Mouse (Mus musculus) neural tube, embryonic 15.5 days (tissue): ENCODE results near the gene Pin1. TPM values are rescaled to one million over a fixed set of nuclear protein-coding genes. Genes with fewer than 3 reads are reported as not detected.
"Not testable (repeated sequence)": the region's sequence is repeated elsewhere in the genome, so short reads cannot be mapped to it uniquely, and the experiment has no call there.

Experiments used
- ATAC-seq: fragments of 200-750 bp; cut with Nextera tagmentation; 2 replicates; pipeline ENCODE4 v1.8.0; 2017; ENCODE audit warnings: mild to moderate bottlenecking, moderate TSS enrichment, moderate library complexity; ENCODE audit not compliant: low FRiP score
- H3K27ac ChIP-seq: fragments of 300-500 bp; sonication (generic); replicated peaks from 2 replicates; pipeline ENCODE4 v1.5.1; 2015; ENCODE audit warnings: mild to moderate bottlenecking, inconsistent platforms
- H3K27me3 ChIP-seq: fragments of 300-500 bp; sonication (generic); replicated peaks from 2 replicates; pipeline ENCODE4 v1.6.1; 2015; ENCODE audit warnings: inconsistent platforms
- H3K36me3 ChIP-seq: fragments of 300-500 bp; sonication (generic); 2 replicates; pipeline ENCODE4 v1.6.1; 2015; ENCODE audit warnings: inconsistent platforms
- H3K4me1 ChIP-seq: fragments of 300-500 bp; sonication (generic); 2 replicates; pipeline ENCODE4 v1.6.1; 2015; ENCODE audit warnings: inconsistent platforms
- H3K4me2 ChIP-seq: fragments of 300-500 bp; sonication (generic); 2 replicates; pipeline ENCODE4 v1.6.1; 2015; ENCODE audit warnings: inconsistent platforms, mild to moderate bottlenecking, moderate library complexity
- H3K4me3 ChIP-seq: fragments of 300-500 bp; sonication (generic); replicated peaks from 2 replicates; pipeline ENCODE4 v1.5.1; 2015; ENCODE audit warnings: mild to moderate bottlenecking, inconsistent platforms
- H3K9ac ChIP-seq: fragments of 300-500 bp; sonication (generic); replicated peaks from 2 replicates; pipeline ENCODE4 v1.6.1; 2015; ENCODE audit warnings: mild to moderate bottlenecking, inconsistent platforms
- H3K9me3 ChIP-seq: fragments of 300-500 bp; sonication (generic); replicated peaks from 2 replicates; pipeline ENCODE4 v1.6.1; 2016; ENCODE audit warnings: inconsistent platforms
- whole genome bisulfite sequencing: fragments of 180-500 bp; shearing (Covaris S2); methylation state at CpG from one replicate; pipeline ENCODE4 v1.1.7; 2015; ENCODE audit warnings: mixed read lengths; 5-methylcytosine and 5-hydroxymethylcytosine counted together
- polyA plus RNA-seq: library from polyadenylated mRNA; unstranded; fragments of >200 nt; fragmentation: Nextera tagmentation; extraction: Ambion mirVana; gene quantifications from 2 replicates; pipeline ENCODE4 v1.2.1, GENCODE M21; 2015

The Pin1 gene
- polyA plus RNA-seq, 1 experiment from 2014 or later: 71.6 TPM

- Histone ChIP-seq H3K36me3 (no peaks in the 10 kb centered on the region), H3K27me3 (no peaks in the 10 kb centered on the region), H3K9ac (no peak overlapping the region), H3K9me3 (no peaks in the 10 kb centered on the region), H3K4me2 (no peak overlapping the region), H3K4me1 (peaks cover 16% of the 10 kb centered on the region), H3K27ac (peak overlapping the region; percentile 35; the same call in 1 of the 2 replicates), H3K4me3 (no peak overlapping the region)
- no peak for ATAC-seq
- WGBS: 48% methylated on average over 2 of the region's 2 CpGs
Measured at GRCm38 (mm10) chr9:20682389-20682722, 30.5 kb downstream of the Pin1 start.

DNA sequence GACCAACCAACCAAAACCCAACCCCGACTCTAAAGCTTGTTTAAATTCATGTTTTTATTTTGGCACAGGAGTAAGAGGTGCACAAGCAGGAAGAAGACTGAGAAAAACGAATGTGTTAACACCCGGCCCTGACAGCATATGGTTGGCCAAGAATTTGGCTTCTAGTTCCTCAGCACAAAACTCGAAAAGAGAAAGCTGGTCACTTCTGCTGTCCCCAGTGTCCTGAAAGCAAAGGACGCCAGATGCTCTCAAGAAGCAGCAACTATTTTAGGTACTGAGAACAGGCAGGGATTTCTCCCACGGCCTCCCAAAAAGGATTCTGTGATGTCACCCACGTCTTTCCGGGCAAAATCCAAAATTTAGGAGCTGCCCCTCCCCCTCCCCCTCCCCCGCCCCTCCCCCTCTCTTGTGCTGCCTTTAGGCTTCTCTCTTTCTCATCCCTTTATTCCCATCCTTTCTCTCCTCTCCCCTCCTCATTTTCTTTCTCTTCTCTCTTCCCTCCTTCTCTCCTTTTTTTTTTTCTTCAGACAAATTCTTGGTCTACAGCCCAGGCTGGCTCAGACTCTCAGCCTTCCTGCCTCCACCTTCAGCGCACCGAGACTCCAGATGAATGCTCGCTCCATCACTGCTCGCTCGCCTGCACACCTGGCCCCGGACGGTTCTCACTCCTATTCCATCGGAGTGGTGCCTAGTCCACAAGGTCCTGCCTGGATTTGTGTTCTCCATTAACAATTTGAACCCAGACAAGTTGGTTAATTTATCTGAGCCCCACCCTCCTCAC lies 33.4 kb downstream of the Pin1 start:
- H3K9ac ChIP-seq: no peak overlapping the region
- no peaks in the 10 kb centered on the region for H3K36me3 ChIP-seq
- H3K4me3 ChIP-seq: no peak overlapping the region
- H3K27me3 ChIP-seq: no peaks in the 10 kb centered on the region
- ATAC-seq: no peak
- 63% methylated on average over 16 of the region's 17 CpGs for WGBS
- peaks cover 17% of the 10 kb centered on the region for H3K4me1 ChIP-seq
- no peak overlapping the region for H3K27ac ChIP-seq
- H3K4me2 ChIP-seq: no peak overlapping the region
- no peaks in the 10 kb centered on the region for H3K9me3 ChIP-seq

GRCm38 (mm10) chr9:20689403-20689802 lies 37.5 kb downstream of the Pin1 start:
- 75% methylated on average over 1 of the region's 1 CpGs for WGBS
- Histone ChIP-seq H3K27ac (peak overlapping the region; percentile 70), H3K4me2 (no peak overlapping the region), H3K27me3 (no peaks in the 10 kb centered on the region), H3K9me3 (no peaks in the 10 kb centered on the region), H3K4me3 (no peak overlapping the region), H3K9ac (no peak overlapping the region), H3K4me1 (peaks cover 13% of the 10 kb centered on the region), H3K36me3 (no peaks in the 10 kb centered on the region)
- peak; percentile 51 for ATAC-seq

GRCm38 (mm10) chr9:20689913-20690312 lies 38.0 kb downstream of the Pin1 start:
- no peak overlapping the region for H3K4me3 ChIP-seq
- no peaks in the 10 kb centered on the region for H3K27me3 ChIP-seq
- no peaks in the 10 kb centered on the region for H3K36me3 ChIP-seq
- peak overlapping the region; percentile 70 for H3K27ac ChIP-seq
- WGBS: 4% methylated on average over 4 of the region's 4 CpGs
- no peak overlapping the region for H3K4me2 ChIP-seq
- no peaks in the 10 kb centered on the region for H3K9me3 ChIP-seq
- no peak overlapping the region for H3K9ac ChIP-seq
- H3K4me1 ChIP-seq: peaks cover 18% of the 10 kb centered on the region
- ATAC-seq: peak; percentile 60

DNA sequence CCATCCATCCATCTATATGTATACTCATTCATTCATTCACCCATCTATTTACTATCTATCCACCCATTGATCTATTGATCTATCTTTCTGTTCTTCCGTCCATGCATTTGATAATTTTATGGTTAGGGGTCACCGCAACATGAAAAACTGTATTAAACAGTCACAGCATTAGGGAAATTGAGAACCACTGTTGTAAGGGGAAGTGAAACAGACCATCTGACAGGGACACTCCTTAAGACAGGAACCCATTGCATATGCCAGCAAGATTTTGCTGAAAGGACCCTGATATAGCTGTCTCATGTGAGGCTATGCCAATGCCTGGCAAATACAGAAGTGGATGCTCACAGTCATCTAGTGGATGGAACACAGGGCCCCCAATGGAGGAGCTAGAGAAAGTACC lies 38.6 kb downstream of the Pin1 start:
- not testable (repeated sequence) for H3K4me3 ChIP-seq, H3K27me3 ChIP-seq, ATAC-seq, H3K9me3 ChIP-seq, H3K36me3 ChIP-seq, H3K9ac ChIP-seq, H3K4me2 ChIP-seq
- Histone ChIP-seq H3K27ac (peak overlapping the region; percentile 70; the same call in 1 of the 2 replicates), H3K4me1 (peaks cover 23% of the 10 kb centered on the region)
- 85% methylated on average over 2 of the region's 2 CpGs for WGBS

GRCm38 (mm10) chr9:20692863-20693262 lies 41.0 kb downstream of the Pin1 start:
- H3K4me3 ChIP-seq: no peak overlapping the region
- no peaks in the 10 kb centered on the region for H3K36me3 ChIP-seq
- 89% methylated on average over 3 of the region's 3 CpGs for WGBS
- H3K27me3 ChIP-seq: no peaks in the 10 kb centered on the region
- ATAC-seq: no peak
- no peak overlapping the region for H3K9ac ChIP-seq
- H3K27ac ChIP-seq: no peak overlapping the region
- H3K9me3 ChIP-seq: no peaks in the 10 kb centered on the region
- H3K4me2 ChIP-seq: no peak overlapping the region
- peaks cover 39% of the 10 kb centered on the region for H3K4me1 ChIP-seq

DNA sequence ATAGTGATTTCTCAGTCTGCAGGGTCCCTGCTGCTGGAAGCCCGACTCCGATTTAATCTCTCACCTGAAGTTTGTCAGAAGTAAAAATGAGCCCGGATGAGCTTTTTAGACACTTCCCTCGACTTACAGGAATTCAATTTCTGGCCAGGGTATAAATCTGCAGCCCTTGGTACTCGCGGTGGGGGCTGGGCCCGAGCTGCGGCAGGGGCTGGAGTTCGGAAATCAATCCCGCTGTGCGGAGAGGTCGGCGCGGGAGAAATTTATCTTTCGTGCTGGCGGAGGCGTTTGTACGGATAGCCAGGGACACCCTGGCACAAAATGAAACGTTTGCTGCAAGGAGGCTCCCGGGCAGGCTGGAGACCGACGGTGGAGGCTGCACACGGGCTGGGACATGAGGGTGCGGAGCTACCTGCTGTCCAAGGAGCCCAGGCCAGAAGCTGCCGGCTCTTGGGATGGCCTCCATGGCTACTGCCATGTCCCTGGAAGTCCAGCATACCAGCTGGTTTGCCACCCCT lies 42.9 kb downstream of the Pin1 start:
- H3K4me1 ChIP-seq: peaks cover 36% of the 10 kb centered on the region
- no peaks in the 10 kb centered on the region for H3K36me3 ChIP-seq
- WGBS: 3% methylated on average over 25 of the region's 25 CpGs
- peak; percentile 32; the same call in 1 of the 2 replicates for ATAC-seq
- H3K27me3 ChIP-seq: no peaks in the 10 kb centered on the region
- H3K9me3 ChIP-seq: no peaks in the 10 kb centered on the region
- peak overlapping the region; percentile 23 for H3K4me3 ChIP-seq
- H3K4me2 ChIP-seq: peak overlapping the region; percentile 51
- H3K27ac ChIP-seq: peak overlapping the region; percentile 75
- peak overlapping the region; percentile 20; the same call in 1 of the 2 replicates for H3K9ac ChIP-seq

GRCm38 (mm10) chr9:20696107-20696712 lies 44.3 kb downstream of the Pin1 start:
- no peaks in the 10 kb centered on the region for H3K36me3 ChIP-seq
- peaks cover 29% of the 10 kb centered on the region for H3K4me1 ChIP-seq
- ATAC-seq: no peak
- H3K27me3 ChIP-seq: no peaks in the 10 kb centered on the region
- H3K4me2 ChIP-seq: no peak overlapping the region
- 0 out of 2 replicates have a peak overlapping the region, but pooled peaks have one; percentile 33 for H3K27ac ChIP-seq
- H3K4me3 ChIP-seq: no peak overlapping the region
- 49% methylated on average over 5 of the region's 5 CpGs for WGBS
- no peak overlapping the region for H3K9ac ChIP-seq
- H3K9me3 ChIP-seq: no peaks in the 10 kb centered on the region

DNA sequence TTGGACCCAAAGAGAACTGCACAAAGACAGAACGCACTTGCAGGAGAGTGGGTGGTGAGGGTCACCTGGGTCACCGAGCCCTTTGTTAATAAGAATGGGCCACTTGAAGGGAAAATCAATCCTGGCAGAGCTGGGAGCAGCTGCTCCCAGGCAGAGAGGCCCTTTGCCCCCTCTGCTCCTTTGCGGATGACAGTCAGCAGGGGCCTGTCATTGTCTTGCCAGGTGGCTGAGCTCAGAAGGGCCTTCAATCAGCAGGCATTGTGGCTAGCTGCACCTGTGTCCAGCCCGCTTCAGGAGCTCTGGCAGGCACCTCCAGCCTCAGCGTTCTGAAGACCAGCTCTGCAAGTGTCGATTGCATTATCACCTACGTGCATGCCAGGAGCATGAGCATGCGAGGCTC lies 45.6 kb downstream of the Pin1 start:
- H3K27ac ChIP-seq: no peak overlapping the region
- ATAC-seq: no peak

GRCm38 (mm10) chr9:20703832-20704380 lies 52.0 kb downstream of the Pin1 start:
- Histone ChIP-seq H3K36me3 (0 out of 2 replicates have a peak, but pooled peaks cover 3% of the 10 kb centered on the region), H3K27ac (peak overlapping the region; percentile 72), H3K9me3 (no peaks in the 10 kb centered on the region), H3K27me3 (no peaks in the 10 kb centered on the region), H3K4me2 (no peak overlapping the region), H3K4me3 (no peak overlapping the region), H3K9ac (no peak overlapping the region), H3K4me1 (peaks cover 14% of the 10 kb centered on the region)
- 20% methylated on average over 8 of the region's 8 CpGs for whole genome bisulfite sequencing
- peak; percentile 49 for ATAC-seq

More for the DNA sequence above, 45.6 kb downstream of the Pin1 start:
- WGBS: 13% methylated on average over 8 of the region's 8 CpGs
- Histone ChIP-seq H3K27me3 (no peaks in the 10 kb centered on the region), H3K4me2 (no peak overlapping the region), H3K4me1 (peaks cover 29% of the 10 kb centered on the region), H3K9ac (no peak overlapping the region), H3K36me3 (no peaks in the 10 kb centered on the region), H3K4me3 (no peak overlapping the region), H3K9me3 (no peaks in the 10 kb centered on the region)

DNA sequence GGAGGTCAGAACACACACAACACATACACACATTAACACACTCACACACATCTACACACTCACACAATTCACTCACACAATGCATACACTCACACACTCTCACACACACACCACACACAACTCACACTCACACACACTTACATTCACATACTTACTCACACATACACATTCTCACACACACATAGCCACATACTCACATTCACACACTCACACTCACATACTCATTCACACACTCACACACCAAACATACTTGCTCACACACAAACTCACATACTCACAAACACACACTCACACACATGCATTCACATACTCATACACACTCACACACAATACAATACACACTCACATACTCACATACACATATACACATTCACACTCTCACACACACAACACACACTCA lies 53.5 kb downstream of the Pin1 start:
- Histone ChIP-seq H3K36me3 (0 out of 2 replicates have a peak, but pooled peaks cover 3% of the 10 kb centered on the region), H3K4me1 (peaks cover 14% of the 10 kb centered on the region), H3K4me2 (no peak overlapping the region), H3K4me3 (no peak overlapping the region), H3K9me3 (no peaks in the 10 kb centered on the region), H3K27ac (no peak overlapping the region), H3K27me3 (no peaks in the 10 kb centered on the region), H3K9ac (no peak overlapping the region)
- no peak for ATAC-seq

GRCm38 (mm10) chr9:20705981-20706380 lies 54.1 kb downstream of the Pin1 start:
- no peaks in the 10 kb centered on the region for H3K9me3 ChIP-seq
- peaks cover 14% of the 10 kb centered on the region for H3K4me1 ChIP-seq
- H3K4me2 ChIP-seq: no peak overlapping the region
- no peak overlapping the region for H3K9ac ChIP-seq
- ATAC-seq: no peak
- no peaks in the 10 kb centered on the region for H3K27me3 ChIP-seq
- WGBS: 42% methylated on average over 4 of the region's 4 CpGs
- H3K4me3 ChIP-seq: no peak overlapping the region
- 0 out of 2 replicates have a peak, but pooled peaks cover 3% of the 10 kb centered on the region for H3K36me3 ChIP-seq
- H3K27ac ChIP-seq: no peak overlapping the region
